Mouse (Mus musculus) spleen, postnatal 36 days (tissue): ENCODE measurements at regions not wholly inside any gene's neighbourhood (a gene's known extent, or its start where the extent isn't known, plus 50 kb on each side); places are given as distances from the start of the nearest gene placed in this dataset.

Experiments
- DNase-seq, 2 experiments: peaks; one replicate each; pipeline ENCODE4 v3.0.0; 2022; ENCODE audit warnings: low spot score in 2 of 2, mixed read lengths in 1 of 2

DNA sequence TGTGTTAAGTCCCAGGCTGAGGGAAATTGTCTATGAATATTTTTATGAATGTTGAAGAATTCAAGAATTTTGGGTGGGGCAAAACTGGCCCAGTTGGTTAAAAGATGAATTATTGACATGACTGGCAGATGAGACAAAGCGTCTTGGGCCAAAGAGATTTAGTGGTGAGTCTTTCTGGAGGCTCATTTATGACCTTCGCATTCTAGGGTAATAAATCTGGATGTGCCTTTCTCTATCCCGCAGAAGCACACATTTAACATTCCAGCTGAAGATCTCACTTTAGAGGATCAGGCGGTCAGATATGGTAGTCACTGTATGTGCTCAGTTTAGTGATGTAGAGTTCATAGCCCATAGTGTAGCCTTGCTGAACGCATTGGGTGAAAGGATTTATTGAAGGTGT, 296.9 kb upstream of the Gm21798 start:
- DNase-seq: no peak

DNA sequence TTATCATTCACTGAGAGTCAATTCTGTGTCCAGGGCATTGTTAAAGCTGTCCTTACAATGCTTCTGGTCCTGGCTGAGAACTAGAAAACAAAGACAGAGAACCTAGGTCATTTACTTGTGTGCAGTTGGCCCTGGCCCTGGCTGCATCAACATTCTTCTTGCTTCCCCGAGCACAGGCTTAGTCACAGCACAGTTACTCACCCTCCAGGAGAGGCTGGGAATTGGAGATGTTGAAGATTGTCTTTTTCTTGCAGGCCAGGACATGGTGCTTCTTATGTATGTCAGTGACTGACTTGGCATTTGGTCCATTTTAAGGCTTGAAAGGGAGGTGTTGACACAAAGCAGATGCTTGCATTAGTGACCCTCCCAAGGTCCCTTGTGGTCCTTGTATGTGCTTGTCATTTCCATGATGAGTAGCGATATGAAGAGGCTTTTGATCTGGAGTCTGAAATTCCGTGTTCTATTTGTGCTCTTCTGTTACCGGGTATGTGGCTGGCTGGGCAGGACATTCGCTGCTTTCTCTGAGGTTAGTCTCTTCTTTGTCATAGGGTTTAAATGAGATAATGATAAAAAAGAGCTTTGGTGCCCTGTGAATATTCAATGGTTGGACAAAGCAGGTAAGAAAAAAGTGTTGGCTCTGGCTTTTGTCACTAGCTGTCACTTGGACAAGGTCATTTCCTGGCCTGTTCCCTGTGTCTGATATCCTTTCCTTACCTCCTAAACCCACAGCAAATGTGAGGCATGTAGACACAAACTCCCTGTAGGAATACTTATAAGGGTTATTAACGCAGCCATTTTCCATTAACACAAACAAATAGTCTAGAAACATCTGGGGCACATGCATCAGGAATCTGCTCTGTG, 285.0 kb upstream of the Gm21798 start:
- no peak for DNase-seq

DNA sequence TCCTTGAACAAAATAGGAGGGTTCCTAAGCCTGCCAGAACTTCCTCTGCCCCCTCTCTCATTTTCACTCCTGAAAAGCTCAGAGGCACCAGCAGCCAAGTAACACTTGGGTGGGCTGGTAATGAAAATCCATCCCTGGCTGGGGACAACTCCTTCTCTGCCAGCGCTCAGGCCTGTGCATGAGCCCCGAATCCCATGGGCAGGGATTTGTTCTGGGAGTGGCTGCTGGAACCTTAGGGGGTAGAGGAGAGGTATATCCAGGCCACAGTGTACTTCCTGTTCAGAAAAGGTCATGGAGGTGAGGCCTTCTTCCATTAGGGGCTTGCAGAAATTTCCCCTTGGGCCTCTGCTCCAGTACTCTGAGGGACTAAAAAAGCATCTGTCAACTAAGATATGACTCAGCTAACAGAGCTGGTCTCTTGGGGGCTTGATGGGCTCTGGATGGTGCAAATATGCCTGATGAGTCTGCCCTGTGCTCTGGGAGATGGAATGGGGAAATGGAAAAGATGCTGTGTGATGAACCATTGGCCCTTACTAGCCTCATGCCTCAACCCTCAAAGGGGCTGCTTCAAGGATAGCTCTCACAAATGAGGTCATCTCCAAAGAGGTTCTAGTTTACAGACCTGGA, 284.2 kb upstream of the Gm21798 start:
- no peak for DNase-seq

DNA sequence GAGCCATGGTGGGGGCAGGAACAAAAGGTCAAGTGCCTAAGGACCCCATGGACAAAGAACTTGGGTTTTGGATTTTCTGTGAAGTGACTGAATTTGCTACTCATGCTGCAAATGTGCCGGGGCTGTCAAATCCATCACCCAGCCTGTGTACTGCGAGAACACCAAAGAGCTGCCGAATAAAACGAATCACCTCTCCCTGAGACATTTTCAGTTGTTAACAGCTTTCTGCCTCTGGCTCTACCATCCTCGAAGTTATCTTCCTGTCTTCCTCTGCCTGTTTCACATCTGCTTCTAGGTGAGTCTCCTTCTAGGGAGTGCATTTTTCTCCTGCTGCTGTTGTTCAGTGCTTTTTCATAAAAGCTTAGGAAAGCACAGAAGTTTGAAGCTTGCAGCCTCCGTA, 283.3 kb upstream of the Gm21798 start:
- no peak for DNase-seq

DNA sequence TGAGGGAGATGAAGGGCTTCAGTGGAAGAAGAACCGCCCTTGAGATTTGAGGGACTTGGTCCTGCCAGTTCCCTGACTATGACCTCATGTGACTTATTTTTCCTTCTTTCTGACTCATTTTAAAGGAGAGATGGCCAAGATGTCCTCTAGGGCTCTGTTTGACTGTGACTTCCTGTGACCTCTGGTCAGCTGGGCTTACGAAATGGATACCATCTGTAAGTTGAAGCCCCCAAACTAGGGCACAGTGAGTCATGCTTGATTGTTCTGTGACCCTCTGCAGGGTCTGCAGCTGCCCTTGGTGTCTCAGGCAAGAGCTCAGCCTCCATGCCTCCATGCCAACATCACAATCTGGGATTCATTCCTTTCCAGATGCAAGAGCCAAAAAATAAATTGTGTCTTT, 282.3 kb upstream of the Gm21798 start:
- no peak for DNase-seq

DNA sequence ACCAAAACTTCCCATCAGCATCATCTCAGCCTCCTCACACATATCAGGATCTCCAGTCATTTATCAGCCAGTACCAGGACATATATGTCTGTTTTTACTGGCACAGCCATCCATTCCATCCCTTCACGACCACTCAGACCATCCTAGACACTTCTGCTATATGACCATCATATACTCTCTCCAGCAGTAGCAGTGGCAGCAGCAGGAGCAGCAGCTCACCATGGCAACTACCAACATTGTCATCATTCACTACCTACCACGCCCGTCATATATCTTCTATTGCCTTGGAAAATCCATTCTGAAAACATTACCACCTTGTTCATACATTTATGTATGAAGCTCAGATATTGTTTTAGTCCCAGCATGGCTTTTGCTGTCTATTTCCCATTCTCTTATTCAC, 276.1 kb upstream of the Gm21798 start:
- no peak for DNase-seq

DNA sequence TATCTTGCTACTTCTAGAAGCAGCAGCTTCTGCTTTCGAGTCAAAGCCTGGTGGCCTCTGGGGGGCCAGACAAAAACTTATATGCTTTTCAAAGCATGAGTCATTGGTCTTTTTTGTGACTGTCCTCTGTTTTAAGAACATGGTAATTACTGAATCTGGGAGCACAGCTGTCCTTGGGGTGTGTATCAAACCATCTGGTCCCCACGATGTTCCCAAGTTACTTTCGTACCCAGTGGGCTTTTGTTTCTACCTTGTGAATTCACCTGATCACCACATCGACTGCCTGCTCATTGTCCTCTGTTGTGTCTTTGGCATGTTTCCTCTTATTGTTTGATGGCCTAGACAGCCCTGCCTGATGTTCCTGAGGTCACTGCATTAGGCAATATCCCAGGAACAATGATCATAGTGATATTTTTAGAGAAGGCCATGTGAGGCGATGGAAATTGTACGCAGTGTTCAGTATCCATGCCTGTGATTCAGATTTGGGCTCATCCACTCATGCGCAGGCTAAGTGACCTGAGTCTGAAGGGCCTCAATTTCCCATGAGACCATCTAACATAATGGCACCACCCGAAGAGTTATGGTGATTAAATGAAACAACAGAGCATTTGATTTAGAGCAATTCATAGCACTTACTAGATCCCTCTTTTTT, 275.1 kb upstream of the Gm21798 start:
- DNase-seq: no peak

DNA sequence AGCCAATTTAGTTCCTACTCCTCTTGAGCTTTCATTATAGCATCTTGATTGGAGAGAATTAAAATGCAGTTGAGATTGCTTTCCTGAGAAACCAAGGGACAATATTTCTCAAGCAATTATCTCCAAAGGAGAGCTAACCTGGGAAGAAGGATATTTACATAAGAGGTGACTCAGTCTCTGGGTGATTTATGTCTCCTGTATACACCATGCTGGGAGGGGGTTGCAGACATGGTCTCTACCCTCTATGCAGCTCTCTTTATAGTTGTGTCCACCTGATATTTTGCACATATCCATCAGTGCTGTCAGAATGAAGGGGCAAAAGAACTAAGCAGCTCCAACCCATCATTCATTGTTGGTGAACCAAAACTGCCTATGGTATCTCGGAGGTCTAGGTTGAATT, 274.6 kb upstream of the Gm21798 start:
- DNase-seq: no peak

DNA sequence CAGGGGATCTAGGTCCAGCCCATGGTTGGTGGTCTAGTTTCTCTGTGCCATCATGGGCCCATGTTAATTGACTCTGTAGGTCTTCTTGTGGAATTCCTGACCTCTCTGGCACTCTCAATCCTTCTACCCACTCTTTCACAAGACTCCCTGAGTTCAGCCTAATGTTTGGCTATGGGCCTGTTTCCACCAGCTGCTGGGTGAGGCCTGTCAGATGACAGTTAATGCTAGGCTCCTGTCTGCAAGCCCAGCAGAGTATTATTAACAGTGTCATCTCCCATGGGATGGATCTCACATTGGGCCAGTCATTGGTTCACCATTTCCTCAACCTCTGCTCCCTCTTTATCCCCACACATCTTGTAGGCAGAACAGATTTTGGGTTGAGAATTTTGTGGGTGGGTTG, 271.5 kb upstream of the Gm21798 start:
- DNase-seq: no peak

DNA sequence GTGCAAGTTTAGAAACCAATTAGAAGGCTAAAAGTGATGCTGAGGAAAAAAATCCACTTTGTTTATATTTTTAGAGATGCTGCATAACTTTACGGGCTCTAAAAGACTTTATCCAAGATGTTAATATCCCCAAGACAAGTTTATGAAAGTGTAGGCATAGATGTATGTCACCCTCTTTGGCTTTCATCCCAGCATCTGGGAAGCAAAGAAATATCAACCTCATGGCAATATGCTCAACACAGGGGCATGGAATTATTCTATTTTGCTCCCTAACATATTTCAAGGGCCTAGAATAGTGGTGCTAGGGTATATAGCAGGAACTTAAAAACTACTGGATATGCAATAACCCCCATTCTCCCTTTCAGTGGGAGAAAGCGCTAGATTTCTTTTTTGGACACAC, 260.0 kb upstream of the Gm21798 start:
- no peak for DNase-seq

DNA sequence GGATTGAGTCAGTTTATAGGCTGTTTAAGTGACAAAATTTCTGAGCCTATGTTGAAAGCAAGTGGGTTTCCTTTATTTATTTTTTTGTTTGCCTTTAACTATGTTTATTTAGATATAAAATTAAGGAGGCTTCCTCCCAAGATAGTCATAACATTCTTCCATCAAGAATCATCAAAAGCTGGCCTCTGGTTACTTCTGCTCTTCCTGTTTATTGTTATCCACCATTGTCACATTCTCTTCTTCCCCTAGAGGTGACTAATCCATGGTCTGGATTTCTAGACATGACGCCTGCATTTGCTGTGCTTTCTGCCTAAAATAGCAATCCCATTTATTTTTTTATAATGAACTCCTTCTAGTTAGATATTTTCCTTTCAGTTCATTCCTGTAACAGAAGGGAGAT, 259.3 kb upstream of the Gm21798 start:
- no peak for DNase-seq

DNA sequence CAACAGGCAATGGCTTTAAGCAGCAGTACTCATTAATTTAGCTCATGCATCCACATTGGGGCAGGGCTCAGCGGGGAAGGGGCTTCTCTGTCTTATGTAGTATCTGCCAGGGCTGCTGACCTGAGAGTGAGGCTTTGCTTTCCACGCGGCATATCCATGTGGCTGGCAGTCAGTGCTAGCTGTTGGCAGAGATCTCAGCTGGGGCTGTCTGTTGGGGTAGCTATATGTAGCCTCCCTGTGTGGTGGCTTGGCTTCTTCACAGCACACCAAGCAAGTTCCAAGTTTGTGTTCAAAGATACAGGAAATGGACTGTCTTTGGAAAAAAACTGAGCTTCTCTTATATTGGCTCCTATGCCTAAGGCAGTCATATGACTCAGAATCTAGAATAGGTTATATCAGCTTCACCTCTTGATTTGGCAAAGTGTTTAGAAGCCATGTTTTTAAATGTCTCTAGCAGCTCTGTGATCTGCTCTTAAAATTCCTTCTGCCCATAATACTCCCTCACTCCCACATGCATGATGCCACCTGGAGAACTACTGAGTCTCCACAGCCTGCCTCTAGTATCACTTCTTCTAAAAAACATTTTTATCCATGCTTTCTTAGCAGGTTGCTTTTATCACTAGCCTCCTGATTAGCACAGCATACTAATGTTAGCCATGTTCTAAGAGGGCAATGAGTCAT, 254.9 kb upstream of the Gm21798 start:
- no peak for DNase-seq

DNA sequence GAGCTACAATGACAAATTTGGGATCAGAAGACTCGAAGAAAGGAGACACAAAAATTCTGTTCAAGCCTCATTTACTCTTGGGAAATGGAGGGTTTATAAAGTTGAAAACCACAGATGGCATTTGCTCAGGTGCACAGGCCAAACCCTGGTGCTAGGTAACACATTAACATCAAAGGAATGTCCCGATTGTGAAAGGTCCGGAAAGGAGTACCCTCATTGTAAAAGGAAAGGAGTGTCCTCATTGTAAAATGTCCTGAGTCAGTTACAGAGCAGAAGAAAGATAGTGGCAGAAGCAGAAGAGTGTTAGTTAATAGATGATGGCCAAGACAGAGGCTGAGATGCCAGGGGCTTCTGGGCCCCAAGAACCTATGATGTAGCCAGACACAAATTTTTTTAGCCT, 252.8 kb upstream of the Gm21798 start:
- no peak for DNase-seq

DNA sequence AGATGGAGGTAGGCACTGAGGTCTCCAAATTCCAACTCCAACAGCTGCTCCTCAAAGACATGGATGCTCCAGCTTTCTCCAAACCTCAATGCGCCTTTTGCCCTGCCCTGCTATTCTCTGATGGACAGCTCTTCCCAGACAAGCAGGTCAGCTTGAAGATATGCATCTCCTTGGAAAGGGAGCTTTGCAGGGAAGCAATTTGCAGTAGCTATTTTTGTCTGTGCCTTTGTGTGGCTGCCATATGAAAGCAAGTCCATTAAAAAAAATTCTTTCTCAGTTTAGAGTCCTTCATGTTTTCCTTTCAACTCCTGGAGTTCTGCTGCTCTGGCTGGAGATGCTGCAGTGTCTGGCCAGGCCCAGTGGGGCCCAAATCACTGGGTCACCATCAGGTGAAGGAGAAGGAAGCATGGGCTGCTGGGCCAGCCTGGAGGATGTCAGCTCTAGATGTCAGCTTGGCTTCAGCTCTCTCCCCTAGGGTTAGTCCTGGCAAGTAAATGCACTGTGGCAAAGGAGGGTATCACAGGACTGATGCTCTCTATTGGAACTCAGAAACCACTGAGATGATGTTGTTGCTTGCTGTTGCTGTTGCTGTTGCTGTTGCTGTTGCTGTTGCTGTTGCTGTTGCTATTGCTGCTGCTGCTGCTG, 240.5 kb upstream of the Gm21798 start:
- DNase-seq: no peak

DNA sequence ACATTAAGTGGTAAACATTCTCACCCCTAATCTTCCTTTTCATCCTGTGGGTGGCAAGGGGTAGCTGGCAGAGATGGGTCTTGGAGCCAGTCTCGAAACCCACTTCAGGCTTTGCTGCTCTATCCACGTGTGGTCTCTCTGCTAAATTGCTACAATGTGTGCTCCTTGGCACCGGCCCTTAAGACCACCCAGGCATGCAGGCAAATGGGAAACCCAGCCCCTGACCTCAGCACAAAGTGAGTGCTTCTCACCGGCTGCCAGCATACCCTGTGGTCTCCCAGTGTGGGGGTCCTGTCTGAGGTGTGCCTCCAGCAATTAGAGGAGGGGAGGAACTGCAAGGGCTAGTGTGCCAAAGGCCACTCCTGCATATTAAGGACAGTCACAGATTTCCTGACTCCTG, 238.5 kb upstream of the Gm21798 start:
- DNase-seq: no peak

DNA sequence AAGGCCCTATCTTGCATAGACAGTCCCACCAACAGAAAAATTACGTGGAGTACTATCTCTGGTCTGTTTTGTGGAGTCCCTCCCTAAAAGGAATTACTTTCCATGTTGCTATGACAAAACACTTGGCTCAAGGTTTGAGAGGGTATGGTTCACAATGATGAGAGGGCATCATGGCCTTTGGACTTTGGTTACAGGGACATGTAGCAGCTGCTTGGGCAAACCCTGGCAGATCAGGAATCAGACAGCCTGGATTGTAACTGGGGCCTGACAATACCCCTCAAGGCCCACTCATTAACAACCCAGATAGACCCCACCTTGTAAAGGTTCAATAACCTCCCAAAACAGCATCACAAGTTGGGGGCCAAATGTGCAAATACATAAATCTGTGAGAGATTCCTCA, 237.0 kb upstream of the Gm21798 start:
- DNase-seq: no peak

DNA sequence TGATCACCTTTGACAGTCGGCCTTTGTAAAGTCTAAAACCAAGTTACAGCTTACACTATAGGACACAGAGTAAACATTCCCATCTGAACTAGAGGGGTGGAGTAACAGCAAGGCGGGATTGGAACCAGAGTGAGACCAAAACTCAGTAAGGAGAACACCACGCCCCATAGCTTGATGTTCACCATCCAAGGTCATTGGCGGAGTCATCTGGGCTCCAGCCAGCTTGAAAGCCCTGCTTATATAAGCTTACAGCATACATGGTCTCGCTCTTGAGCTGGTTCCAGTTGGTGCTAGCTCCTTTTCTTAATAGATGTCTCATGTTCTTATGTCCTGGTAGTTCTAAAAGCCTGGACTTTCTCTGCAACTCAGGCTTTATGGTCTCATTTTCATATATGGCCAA, 236.4 kb upstream of the Gm21798 start:
- DNase-seq: no peak

DNA sequence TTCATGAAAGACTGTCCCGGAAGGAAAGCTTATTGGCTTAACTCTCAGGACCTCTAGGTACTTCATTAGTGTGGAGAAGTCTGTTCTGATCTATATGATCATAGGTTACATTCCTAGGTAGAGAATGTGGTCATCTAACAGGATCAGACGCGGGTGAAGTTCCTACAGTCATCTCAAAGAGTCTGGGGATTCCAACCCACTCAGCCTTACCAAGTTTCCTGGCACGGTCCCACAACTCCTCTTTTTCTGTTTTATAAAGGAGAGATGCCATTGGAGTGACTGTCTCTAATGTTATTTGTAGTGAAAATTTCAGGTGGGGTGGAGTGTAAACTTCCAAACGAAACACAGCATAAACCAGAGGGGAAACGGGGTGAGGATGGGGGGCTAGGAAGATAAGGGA, 233.4 kb upstream of the Gm21798 start:
- DNase-seq: no peak

DNA sequence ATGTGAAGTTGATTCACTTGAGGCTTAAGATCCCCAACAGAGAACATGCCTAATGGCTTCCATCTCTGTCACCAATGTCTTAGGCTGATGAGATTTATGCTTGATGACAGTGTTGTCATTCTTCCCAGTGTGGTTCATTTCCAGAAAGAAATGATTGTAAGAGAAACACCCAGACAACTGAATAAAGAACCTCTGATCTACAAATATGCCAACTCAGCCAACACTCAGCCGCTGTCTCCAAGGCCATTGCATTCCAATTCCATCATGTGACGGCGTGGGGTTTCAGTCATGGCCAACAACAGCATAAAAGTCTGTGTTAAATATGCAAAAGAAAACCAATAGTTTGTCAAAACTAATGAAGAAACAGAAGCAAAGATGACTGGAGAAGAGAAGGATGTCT, 230.7 kb upstream of the Gm21798 start:
- no peak for DNase-seq

DNA sequence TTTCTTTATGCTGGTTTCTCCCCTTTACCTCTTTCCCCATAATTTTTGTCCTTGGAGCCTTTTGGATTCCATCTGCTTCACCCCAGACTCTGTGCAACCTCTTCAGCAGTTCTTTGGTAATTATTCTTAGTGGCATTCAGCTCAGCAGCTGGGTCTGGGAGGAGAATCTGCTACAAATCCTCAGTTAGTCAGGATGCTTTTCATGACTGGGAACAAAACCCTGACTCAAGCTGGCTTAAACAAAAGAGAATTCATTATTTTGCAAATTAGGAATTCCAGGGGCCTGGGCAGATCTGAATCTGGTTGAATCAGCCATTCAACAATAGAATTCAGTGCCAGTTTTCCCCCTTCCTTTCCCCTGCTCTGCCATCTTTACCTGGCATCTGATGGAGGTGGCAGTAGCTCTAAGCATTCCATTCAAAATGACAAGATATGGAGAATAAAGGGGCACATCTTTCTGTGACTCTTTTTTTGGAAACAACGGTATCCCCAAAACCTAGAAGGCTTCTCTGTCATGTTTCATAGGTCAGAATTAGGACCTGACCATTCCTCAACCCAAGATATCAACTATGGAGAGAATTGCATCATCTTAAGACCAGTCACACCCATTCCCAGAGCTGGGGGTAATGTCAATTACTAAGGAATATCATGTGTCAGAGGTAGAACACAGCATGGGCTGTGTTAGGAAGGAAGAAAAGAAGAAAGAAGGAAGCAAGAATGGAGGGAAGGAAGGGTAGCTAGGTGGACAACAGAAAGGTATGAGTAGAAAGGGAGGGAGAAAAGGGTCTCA, 227.2 kb upstream of the Gm21798 start:
- DNase-seq: no peak

DNA sequence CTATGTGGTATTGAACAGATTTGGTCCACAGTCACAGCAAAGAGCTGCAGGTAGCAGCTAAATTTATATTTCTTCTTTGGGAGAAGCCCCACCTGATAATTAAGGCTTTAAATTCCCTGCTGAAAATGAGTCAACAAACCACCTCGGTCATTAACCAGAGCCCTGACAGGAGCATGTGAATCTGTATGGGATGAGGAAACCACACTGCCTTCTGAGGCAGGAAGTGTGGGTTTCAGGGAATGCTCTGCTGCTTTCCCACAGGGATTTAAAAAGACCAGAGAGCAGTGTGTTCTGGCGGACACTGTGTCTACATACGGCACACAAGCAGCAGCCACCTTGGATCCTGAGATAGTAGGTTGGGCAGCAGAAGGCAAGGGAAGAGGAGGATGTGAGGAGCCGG, 204.0 kb upstream of the Gm21798 start:
- no peak for DNase-seq
